Mouse (Mus musculus) heart, postnatal 0 days (tissue): ENCODE measurements at regions not wholly inside any gene's neighbourhood (a gene's known extent, or its start where the extent isn't known, plus 50 kb on each side); places are given as distances from the start of the nearest gene placed in this dataset.

Source experiments
- CTCF ChIP-seq: IDR thresholded peaks from 2 replicates; pipeline ENCODE4 v1.5.1; 2016; ENCODE audit warnings: antibody characterized with exemption, control low read depth, low read depth
- EP300 ChIP-seq: IDR thresholded peaks from 2 replicates; pipeline ENCODE4 v1.6.1; 2016; ENCODE audit warnings: antibody characterized with exemption, low read depth

- TF ChIP-seq EP300 (no peak), CTCF (no peak)
These were observed 77.3 kb upstream of the Kdm7a start for GRCm38 (mm10) chr6:39283761-39284415.
